Mouse (Mus musculus) cerebellum, adult 11 months (tissue): ENCODE results near the gene Tbc1d2.
"Not testable (repeated sequence)": the region's sequence is repeated elsewhere in the genome, so short reads cannot be mapped to it uniquely, and the experiment has no call there.

Experiments used
- DNase-seq: peaks from one replicate; pipeline ENCODE4 v3.0.0; 2022

Tbc1d2 gene

DNA sequence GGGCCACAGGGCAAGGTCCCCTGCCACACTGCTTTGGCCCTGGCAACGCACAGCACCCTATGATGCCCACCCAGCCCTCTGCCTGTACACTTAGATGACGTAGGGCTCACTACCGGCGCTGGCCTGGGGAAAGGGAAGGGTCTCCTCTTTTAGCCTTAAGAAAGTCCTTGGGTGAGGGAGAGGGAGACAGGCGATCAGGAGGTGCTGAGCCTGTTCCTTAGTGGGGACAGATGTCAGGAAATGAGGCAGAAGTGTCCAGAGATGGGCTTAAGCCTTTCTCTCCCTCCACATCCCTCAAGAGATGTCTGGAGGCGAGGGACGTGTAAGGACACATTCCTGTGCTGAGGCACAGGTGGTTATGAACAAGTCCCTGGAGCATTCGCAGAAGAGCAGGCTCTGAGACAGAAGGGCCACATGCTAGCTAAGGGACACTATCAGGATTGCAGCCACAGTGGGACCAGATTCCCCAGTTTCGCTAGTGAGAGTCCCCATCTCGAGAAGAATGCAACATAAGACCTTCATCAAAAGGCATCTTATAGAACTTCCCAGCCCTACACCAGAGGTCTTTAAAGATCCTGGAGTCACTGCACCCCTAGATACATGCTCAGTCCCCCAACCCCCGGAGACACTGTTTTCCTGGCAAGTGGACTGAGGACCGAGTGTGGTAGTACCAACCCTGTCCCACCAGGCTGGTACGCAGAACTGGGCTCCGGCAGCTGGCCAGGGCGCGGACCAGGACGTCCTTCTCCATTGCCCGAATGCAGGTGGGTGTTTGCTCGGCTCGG is 49.3 kb downstream of the Tbc1d2 start:
- DNase-seq, result no peak

DNA sequence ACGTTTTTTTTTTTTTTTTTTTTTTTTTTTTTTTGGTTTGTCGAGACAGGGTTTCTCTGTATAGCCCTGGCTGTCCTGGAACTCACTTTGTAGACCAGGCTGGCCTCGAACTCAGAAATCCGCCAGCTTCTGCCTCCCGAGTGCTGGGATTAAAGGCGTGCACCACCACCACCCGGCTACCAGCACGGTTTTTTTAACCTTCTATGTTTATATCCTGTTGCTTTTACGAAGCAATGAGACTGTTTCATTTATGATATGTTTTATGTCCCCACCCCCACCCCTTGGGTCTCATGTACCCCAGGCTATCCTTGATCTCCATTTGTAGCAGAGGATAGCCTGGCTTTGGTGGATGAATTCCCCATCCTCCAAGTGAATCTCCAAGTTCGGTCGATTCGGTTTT is 50.4 kb downstream of the Tbc1d2 start:
- not testable (repeated sequence) for DNase-seq

- DNase-seq, result no peak
These were observed 51.0 kb downstream of the Tbc1d2 start for GRCm38 (mm10) chr4:46598981-46599380.

DNA sequence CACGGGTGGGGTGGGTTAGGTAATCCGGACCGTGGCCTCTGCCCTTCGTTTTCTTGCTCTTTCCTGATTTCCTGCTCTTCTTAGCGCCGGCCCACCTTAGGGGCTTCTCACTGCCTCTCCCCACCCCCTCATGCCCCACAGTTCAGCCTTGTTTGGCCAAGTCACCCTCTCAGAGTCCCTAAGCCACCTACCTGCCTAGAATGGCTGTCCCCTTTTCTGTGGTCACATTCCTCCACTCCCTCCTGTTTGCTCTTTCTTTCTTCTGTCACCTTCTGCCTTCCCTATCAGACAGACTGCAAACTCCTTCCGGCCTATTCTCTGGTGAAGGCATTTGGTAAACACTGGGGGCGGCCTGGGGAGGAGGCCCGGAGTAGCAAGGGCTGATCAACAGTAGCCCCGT is 51.9 kb downstream of the Tbc1d2 start:
- no peak for DNase-seq

DNA sequence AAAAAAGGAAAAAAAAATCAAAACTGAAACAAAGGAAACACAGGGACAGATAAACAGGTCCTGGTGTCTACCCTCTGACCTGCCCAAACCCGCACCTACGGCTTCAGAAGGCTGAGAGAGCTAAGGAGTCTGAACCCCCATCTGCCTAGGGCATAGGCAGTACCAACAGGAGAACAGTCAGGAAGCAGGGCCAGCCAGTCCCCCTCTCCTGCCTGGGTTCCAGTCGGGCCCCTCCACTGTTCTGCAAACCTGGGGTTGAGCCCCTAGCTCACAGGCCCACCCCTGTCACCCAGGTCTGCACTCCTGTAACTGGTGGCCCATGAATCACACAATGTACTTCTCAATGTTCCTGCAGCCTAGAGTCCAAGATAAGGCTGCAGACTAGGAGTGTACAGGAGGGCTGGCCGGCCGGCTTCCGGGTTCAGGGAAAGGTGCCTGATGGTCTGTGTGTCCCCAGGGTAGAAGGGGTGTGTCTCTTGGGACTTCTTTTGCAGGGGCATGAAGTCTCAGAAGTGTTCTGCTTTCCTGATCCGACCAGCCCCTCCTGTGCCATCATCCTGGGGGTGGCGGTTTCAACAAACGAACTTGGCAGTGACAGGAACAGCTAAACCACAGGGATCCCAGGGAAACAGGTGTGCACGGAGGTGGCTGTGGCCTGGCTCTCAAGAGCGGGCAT is 52.6 kb downstream of the Tbc1d2 start:
- DNase-seq, result peak; percentile 31

GRCm38 (mm10) chr4:46596398-46596797 is 53.6 kb downstream of the Tbc1d2 start:
- DNase-seq, result peak; percentile 59

GRCm38 (mm10) chr4:46594131-46594530 is 55.9 kb downstream of the Tbc1d2 start:
- no peak for DNase-seq

GRCm38 (mm10) chr4:46593472-46593871 is 56.5 kb downstream of the Tbc1d2 start:
- DNase-seq, result no peak

- no peak for DNase-seq
These were observed 58.0 kb downstream of the Tbc1d2 start for GRCm38 (mm10) chr4:46591833-46592520.

DNA sequence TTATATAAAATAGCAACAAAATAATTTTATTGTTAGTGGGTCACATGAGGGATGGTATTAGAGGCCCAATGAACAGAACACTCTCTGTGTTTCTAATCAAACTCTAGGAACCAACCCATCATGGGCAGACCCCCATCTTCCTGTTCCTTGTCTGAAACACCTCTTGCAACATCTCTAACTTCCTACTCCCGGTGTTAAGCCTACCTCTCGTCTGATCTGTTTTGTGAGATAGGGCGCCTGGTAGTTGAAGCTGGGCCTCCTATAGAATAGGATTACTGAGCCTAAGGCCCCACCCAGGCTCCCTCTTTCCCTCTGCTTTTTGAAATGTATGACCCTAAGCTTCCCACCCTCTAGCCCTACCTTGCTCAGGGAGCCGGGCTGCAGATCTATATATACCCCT is 59.2 kb downstream of the Tbc1d2 start:
- DNase-seq, result no peak

DNA sequence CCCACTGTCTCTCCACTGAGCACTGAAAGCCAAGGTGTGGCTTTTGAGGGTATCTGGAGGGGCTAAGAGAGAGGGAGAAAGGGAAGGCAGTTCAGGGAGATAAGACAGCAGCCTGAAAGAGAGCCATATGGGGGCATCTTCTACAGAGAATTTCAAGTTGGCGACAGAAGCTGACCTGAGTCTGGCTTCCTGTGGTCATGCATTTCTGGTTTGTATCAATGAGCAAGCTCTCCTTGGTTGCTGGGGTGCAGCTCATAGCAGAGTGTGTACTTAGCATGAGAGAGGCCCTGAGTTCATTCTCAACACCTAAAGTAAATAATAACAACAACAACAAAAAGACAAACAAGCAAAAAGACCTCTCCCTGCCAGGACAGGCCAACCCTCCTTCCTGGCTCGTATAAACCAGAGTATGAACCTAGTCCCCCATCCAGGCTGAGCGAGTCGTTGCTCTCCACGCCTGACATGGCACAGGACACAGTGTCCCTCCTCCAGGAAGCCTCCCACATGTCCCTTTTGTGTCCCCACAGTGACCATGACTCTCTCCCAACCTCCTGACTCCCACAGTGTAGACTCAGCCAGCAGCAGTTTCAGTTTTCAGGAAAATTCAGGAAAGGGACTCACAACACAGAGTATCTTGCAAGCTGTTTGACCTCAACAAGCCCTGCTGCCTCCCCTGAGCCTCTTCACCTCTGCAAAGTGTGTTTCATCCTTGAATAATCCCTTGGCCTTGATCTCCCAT is 59.9 kb downstream of the Tbc1d2 start:
- no peak for DNase-seq

- DNase-seq, result no peak
These were observed 60.9 kb downstream of the Tbc1d2 start for GRCm38 (mm10) chr4:46589151-46589550.

GRCm38 (mm10) chr4:46586473-46586872 is 63.5 kb downstream of the Tbc1d2 start:
- no peak for DNase-seq

- DNase-seq, result peak; percentile 22
These were observed 64.2 kb downstream of the Tbc1d2 start for GRCm38 (mm10) chr4:46585811-46586190.

DNA sequence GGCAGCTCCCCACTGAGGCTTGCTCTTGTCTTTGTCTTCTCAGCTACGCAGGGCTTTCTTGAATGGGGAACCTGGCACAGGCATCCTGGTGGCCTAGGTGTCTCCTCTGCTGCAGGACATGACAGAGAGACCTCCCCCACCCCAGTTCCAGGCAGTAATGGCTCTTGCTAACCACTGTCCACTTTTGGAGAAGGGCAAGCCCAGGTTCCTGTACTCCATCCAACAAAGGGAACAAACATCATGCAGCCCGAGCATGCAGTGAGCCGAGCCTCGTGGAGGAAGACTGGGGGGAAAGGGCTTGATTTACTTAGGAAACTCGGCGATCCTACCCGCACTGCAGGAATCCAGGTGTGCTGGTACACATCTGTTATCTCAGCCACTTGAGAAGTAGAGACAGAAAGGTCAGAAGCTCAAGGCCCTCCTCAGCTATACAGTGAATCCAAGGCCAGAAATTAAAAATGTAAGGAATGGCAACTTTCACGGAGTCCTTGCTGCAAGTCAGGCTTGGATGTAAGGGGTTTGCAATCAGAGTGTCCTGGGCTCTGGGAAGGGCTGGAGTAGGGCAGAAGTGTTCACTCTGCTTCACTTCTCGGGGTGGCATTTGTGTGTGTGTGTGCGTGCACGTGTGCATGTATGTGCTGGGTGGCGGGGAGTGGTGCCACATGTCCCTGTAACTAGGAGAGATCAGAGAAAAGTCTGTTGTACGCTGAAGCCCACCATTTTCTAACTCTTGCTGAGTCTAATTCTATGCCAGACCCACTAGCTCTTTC is 64.8 kb downstream of the Tbc1d2 start:
- DNase-seq, result no peak

GRCm38 (mm10) chr4:46584536-46584935 is 65.5 kb downstream of the Tbc1d2 start:
- not testable (repeated sequence) for DNase-seq

DNA sequence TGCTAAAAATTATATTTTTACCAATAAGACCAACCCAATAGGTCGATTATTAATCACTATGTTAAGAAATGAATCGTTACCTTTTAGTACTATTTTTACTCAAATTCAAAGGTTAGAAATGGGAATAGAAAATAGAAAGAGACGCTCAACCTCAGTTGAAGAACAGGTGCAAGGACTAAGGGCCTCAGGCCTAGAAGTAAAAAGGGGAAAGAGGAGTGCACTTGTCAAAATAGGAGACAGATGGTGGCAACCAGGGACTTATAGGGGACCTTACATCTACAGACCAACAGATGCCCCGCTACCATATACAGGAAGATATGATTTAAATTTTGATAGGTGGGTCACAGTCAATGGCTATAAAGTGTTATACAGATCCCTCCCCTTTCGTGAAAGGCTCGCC is 65.9 kb downstream of the Tbc1d2 start:
- not testable (repeated sequence) for DNase-seq

- DNase-seq, result not testable (repeated sequence)
These were observed 68.0 kb downstream of the Tbc1d2 start for GRCm38 (mm10) chr4:46582024-46582423.

DNA sequence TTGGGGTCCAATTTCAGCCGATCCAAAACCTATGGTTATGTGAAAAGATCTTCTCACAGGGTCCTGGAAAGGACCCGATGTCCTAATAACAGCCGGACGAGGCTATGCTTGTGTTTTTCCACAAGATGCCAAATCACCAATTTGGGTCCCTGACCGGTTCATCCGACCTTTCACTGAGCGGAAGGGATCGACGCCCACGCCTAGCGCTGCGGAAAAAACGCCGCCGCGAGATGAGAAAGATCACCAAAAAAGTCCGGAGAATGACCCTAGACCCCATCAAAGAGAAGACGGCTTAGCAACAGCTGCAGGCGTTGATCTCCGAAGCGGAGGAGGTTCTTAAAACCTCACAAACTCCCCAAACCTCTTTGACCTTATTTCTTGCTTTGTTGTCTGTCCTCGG is 68.4 kb downstream of the Tbc1d2 start:
- DNase-seq, result not testable (repeated sequence)

- not testable (repeated sequence) for DNase-seq
These were observed 69.2 kb downstream of the Tbc1d2 start for GRCm38 (mm10) chr4:46580799-46581243.

DNA sequence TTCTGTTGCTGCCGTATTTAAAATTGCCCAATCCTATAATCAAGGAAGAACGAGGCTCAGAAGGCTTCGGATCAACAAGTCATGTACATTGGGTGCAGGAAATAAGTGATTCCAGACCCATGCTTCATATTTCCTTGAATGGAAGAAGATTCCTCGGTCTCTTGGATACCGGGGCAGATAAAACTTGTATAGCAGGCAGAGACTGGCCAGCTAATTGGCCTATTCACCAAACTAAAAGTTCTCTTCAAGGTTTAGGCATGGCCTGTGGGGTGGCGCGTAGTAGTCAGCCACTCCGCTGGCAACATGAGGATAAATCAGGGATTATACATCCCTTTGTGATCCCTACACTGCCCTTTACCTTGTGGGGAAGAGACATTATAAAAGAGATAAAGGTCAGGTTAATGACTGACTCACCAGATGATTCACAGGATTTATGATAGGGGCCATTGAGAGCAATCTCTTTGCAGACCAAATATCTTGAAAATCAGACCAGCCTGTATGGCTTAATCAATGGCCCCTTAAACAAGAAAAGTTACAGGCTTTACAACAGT is 71.1 kb downstream of the Tbc1d2 start:
- DNase-seq, result not testable (repeated sequence)

DNA sequence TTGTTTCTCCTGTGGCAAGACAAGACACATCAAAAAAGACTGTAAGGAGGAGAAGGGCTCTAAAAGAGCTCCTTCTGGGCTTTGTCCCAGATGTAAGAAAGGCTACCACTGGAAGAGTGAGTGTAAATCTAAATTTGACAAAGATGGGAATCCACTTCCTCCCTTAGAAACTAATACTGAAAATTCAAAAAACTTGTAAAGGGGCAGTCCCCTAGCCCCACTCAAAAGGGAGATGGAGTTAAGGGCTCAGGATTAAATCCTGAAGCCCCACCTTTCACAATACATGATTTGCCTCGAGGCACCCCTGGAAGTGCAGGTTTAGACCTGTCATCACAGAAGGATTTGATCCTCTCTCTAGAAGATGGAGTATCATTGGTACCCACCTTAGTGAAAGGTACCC is 71.8 kb downstream of the Tbc1d2 start:
- DNase-seq, result no peak
